Mouse (Mus musculus) forebrain, embryonic 16.5 days (tissue): Measurements from ENCODE around the gene Cacna1i. TPM values are rescaled to one million over a fixed set of nuclear protein-coding genes. Genes with fewer than 3 reads are reported as not detected.

ENCODE experiments used
- ATAC-seq: fragments of 200-750 bp; cut with Nextera tagmentation; 2 replicates; pipeline ENCODE4 v1.8.0; 2017; ENCODE audit warnings: mild to moderate bottlenecking, moderate library complexity
- H3K27ac ChIP-seq: fragments of 300-500 bp; sonication (generic); 2 replicates; pipeline ENCODE4 v1.5.1; 2014; ENCODE audit warnings: low read length, control low read depth
- H3K27me3 ChIP-seq: fragments of 300-500 bp; sonication (generic); replicated peaks from 2 replicates; pipeline ENCODE4 v1.6.1; 2014; ENCODE audit warnings: low read length; ENCODE audit not compliant: control insufficient read depth, insufficient read depth
- H3K36me3 ChIP-seq: fragments of 300-500 bp; sonication (generic); 2 replicates; pipeline ENCODE4 v1.6.1; 2014; ENCODE audit not compliant: control insufficient read depth, insufficient read depth
- H3K4me1 ChIP-seq: fragments of 300-500 bp; sonication (generic); replicated peaks from 2 replicates; pipeline ENCODE4 v1.6.1; 2014; ENCODE audit warnings: low read length; ENCODE audit not compliant: control insufficient read depth, insufficient read depth
- H3K4me2 ChIP-seq: fragments of 300-500 bp; sonication (generic); 2 replicates; pipeline ENCODE4 v1.6.1; 2014; ENCODE audit warnings: mild to moderate bottlenecking, low read length, control low read depth
- H3K4me3 ChIP-seq: fragments of 300-500 bp; sonication (generic); replicated peaks from 2 replicates; pipeline ENCODE4 v1.5.1; 2014; ENCODE audit warnings: mild to moderate bottlenecking, low read length, control low read depth
- H3K9ac ChIP-seq: fragments of 300-500 bp; sonication (generic); replicated peaks from 2 replicates; pipeline ENCODE4 v1.6.1; 2014; ENCODE audit warnings: low read depth, low read length, control low read depth
- H3K9me3 ChIP-seq: fragments of 300-500 bp; sonication (generic); 2 replicates; pipeline ENCODE4 v1.6.1; 2016; ENCODE audit warnings: low read length; ENCODE audit not compliant: control insufficient read depth
- WGBS: fragments of 180-500 bp; shearing (Covaris S2); extraction: QIAGEN DNeasy Blood & Tissue Kit; methylation state at CpG from one replicate; pipeline ENCODE4 v1.1.7; 2014; 5-methylcytosine and 5-hydroxymethylcytosine counted together
- polyA plus RNA-seq: library from polyadenylated mRNA; unstranded; fragments of >200 nt; fragmentation: Nextera tagmentation; extraction: Ambion mirVana; gene quantifications from 2 replicates; pipeline ENCODE4 v1.2.1, GENCODE M21; 2015

Gene Cacna1i
- polyA plus RNA-seq, 1 experiment from 2014 or later: 0.60 TPM

GRCm38 (mm10) chr15:80297146-80297545 lies 10.1 kb downstream of the Cacna1i start:
- Histone ChIP-seq H3K36me3 (no peaks in the 10 kb centered on the region), H3K9ac (no peak overlapping the region), H3K4me1 (no peaks in the 10 kb centered on the region), H3K4me2 (no peak overlapping the region), H3K9me3 (no peaks in the 10 kb centered on the region), H3K4me3 (no peak overlapping the region), H3K27me3 (no peaks in the 10 kb centered on the region), H3K27ac (no peak overlapping the region)
- 100% methylated on average over 1 of the region's 1 CpGs for WGBS
- ATAC-seq: no peak

GRCm38 (mm10) chr15:80303779-80304178 lies 16.7 kb downstream of the Cacna1i start:
- Histone ChIP-seq H3K27ac (no peak overlapping the region), H3K9me3 (no peaks in the 10 kb centered on the region), H3K4me2 (no peak overlapping the region), H3K4me3 (no peak overlapping the region), H3K4me1 (no peaks in the 10 kb centered on the region), H3K27me3 (no peaks in the 10 kb centered on the region), H3K9ac (no peak overlapping the region), H3K36me3 (no peaks in the 10 kb centered on the region)
- no peak for ATAC-seq
- 77% methylated on average over 14 of the region's 14 CpGs for WGBS

- H3K4me1 ChIP-seq: no peaks in the 10 kb centered on the region
- no peaks in the 10 kb centered on the region for H3K36me3 ChIP-seq
- no peak overlapping the region for H3K4me2 ChIP-seq
- 78% methylated on average over 12 of the region's 12 CpGs for WGBS
- H3K9ac ChIP-seq: no peak overlapping the region
- H3K27ac ChIP-seq: no peak overlapping the region
- ATAC-seq: no peak
- no peak overlapping the region for H3K4me3 ChIP-seq
- H3K27me3 ChIP-seq: no peaks in the 10 kb centered on the region
- H3K9me3 ChIP-seq: no peaks in the 10 kb centered on the region
These were observed 17.1 kb downstream of the Cacna1i start for GRCm38 (mm10) chr15:80304188-80304587.

- no peak for ATAC-seq
- H3K9ac ChIP-seq: no peak overlapping the region
- H3K27ac ChIP-seq: no peak overlapping the region
- 72% methylated on average over 8 of the region's 8 CpGs for WGBS
- H3K4me3 ChIP-seq: no peak overlapping the region
- H3K27me3 ChIP-seq: no peaks in the 10 kb centered on the region
- H3K4me2 ChIP-seq: no peak overlapping the region
- no peaks in the 10 kb centered on the region for H3K36me3 ChIP-seq
- H3K4me1 ChIP-seq: no peaks in the 10 kb centered on the region
- no peaks in the 10 kb centered on the region for H3K9me3 ChIP-seq
These were observed 19.1 kb downstream of the Cacna1i start for GRCm38 (mm10) chr15:80306146-80306545.

- peaks cover 8% of the 10 kb centered on the region for H3K4me1 ChIP-seq
- H3K4me3 ChIP-seq: no peak overlapping the region
- H3K9me3 ChIP-seq: no peaks in the 10 kb centered on the region
- H3K4me2 ChIP-seq: no peak overlapping the region
- no peak overlapping the region for H3K9ac ChIP-seq
- 4% methylated on average over 7 of the region's 7 CpGs for WGBS
- ATAC-seq: peak; percentile 47
- H3K36me3 ChIP-seq: no peaks in the 10 kb centered on the region
- no peak overlapping the region for H3K27ac ChIP-seq
- no peaks in the 10 kb centered on the region for H3K27me3 ChIP-seq
These were observed 27.7 kb downstream of the Cacna1i start for GRCm38 (mm10) chr15:80314731-80315130.

- 73% methylated on average over 6 of the region's 6 CpGs for WGBS
These were observed 30.1 kb downstream of the Cacna1i start for GRCm38 (mm10) chr15:80316966-80317634.

GRCm38 (mm10) chr15:80317841-80318530 lies 30.9 kb downstream of the Cacna1i start:
- H3K9me3 ChIP-seq: no peaks in the 10 kb centered on the region
- peaks cover 8% of the 10 kb centered on the region for H3K4me1 ChIP-seq
- no peak overlapping the region for H3K4me3 ChIP-seq
- H3K27me3 ChIP-seq: no peaks in the 10 kb centered on the region
- no peak for ATAC-seq
- no peak overlapping the region for H3K9ac ChIP-seq
- H3K27ac ChIP-seq: no peak overlapping the region
- 47% methylated on average over 8 of the region's 8 CpGs for WGBS
- H3K36me3 ChIP-seq: no peaks in the 10 kb centered on the region
- no peak overlapping the region for H3K4me2 ChIP-seq

More at GRCm38 (mm10) chr15:80316966-80317634, 30.1 kb downstream of the Cacna1i start:
- no peaks in the 10 kb centered on the region for H3K9me3 ChIP-seq
- peaks cover 8% of the 10 kb centered on the region for H3K4me1 ChIP-seq
- H3K9ac ChIP-seq: no peak overlapping the region
- H3K4me3 ChIP-seq: no peak overlapping the region
- no peaks in the 10 kb centered on the region for H3K27me3 ChIP-seq
- no peak for ATAC-seq
- no peak overlapping the region for H3K4me2 ChIP-seq
- no peaks in the 10 kb centered on the region for H3K36me3 ChIP-seq
- H3K27ac ChIP-seq: no peak overlapping the region

GRCm38 (mm10) chr15:80318543-80319255 lies 31.7 kb downstream of the Cacna1i start:
- Histone ChIP-seq H3K4me2 (no peak overlapping the region), H3K27me3 (no peaks in the 10 kb centered on the region), H3K9me3 (no peaks in the 10 kb centered on the region), H3K27ac (no peak overlapping the region), H3K4me3 (no peak overlapping the region), H3K36me3 (no peaks in the 10 kb centered on the region), H3K4me1 (peaks cover 8% of the 10 kb centered on the region), H3K9ac (no peak overlapping the region)
- 5% methylated on average over 11 of the region's 11 CpGs for WGBS
- ATAC-seq: peak; percentile 20; the same call in 1 of the 2 replicates

GRCm38 (mm10) chr15:80319315-80319714 lies 32.3 kb downstream of the Cacna1i start:
- Histone ChIP-seq H3K4me1 (peaks cover 8% of the 10 kb centered on the region), H3K9me3 (no peaks in the 10 kb centered on the region), H3K27ac (no peak overlapping the region), H3K36me3 (no peaks in the 10 kb centered on the region), H3K4me2 (no peak overlapping the region), H3K9ac (no peak overlapping the region), H3K27me3 (no peaks in the 10 kb centered on the region), H3K4me3 (no peak overlapping the region)
- WGBS: 65% methylated on average over 2 of the region's 2 CpGs
- no peak for ATAC-seq
